Comparison of ENCODE assay signal across 17 mouse cellular contexts in the genomic region with DNA sequence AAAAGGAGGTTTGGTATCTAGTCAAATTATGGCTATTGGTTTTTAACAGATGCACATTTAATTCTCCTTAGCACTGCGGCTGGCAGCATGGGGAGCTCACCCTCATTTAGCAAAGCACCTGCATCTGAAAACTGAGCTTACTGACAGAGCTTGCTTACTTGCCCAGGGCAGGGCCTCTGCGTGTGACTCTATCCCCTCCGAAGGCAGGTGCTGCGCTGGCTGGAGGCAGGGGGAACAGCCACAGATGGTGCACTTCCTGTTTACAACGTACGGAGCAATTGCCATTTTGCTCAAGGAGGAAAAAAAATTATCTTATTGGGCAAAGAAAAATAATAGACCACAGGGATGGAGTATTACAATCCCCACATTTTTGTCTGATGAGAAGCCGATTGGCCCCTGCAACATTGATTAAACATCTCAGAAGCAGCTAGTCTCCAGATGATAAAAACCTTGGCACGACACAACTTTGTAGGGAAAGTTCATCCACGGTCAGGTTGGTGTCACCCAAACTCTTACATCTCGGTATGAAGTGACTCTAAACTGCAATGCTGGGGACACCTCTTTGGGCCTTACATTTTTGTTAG.
DNase-seq lines count a peak whose midpoint lies in the region.
"Had no signal": no experiment of that assay in that cellular context is flagged by ENCODE, and none has a peak within 500 bp of the region (broad histone marks: within the 10 kb centered on the region; RNA-seq: fewer than 3 reads in every experiment).

No protein-coding gene starts in this region.

- peak; percentile 47 for DNase-seq in gastrocnemius, adult 18-20 months (ENCODE audit: low spot score)
- no peak for DNase-seq in gastrocnemius, postnatal 4 days (ENCODE audit: low spot score in 2 of 2)
- DNase-seq in heart, adult 9 months (ENCODE audit: low spot score in 2 of 2): peak; percentile 39 to 53
- no peak for DNase-seq in heart, postnatal 14 days
- peak; percentile 9 for DNase-seq in naive thymus-derived CD4-positive, alpha-beta T cell, adult 2 months (ENCODE audit: low read depth)
- peak; percentile 79 for DNase-seq in thymus, postnatal 25 days
- no peak for DNase-seq in left cerebral cortex, adult 18-20 months (ENCODE audit: low spot score in 2 of 2)
- DNase-seq in testis, postnatal 14 days (ENCODE audit: low spot score): no peak
- DNase-seq: cerebellum, adult 11-12 months; cerebellum, postnatal 36 days; forebrain, postnatal 0 days; kidney, adult 18-20 months; kidney, postnatal 10 days; layer of hippocampus, postnatal 36 days; liver; midbrain, embryonic 14.5 days; right cerebral cortex, postnatal 25 days had no signal

- intact Hi-C loops in heart, postnatal 14 days (cut with DNase I): no loop called here

Comparison
In these comparisons a context has a peak if more than half of its experiments do, and no peak if none do; other contexts are left out.
1. DNase-seq: peak in gastrocnemius, adult 18-20 months (single experiment), heart, adult 9 months (2 of 2), naive thymus-derived CD4-positive, alpha-beta T cell, adult 2 months (single experiment) and thymus, postnatal 25 days (single experiment); none in gastrocnemius, postnatal 4 days (0 of 2), heart, postnatal 14 days (0 of 2), left cerebral cortex, adult 18-20 months (0 of 2) and testis, postnatal 14 days (single experiment).